Mouse (Mus musculus) left cerebral cortex, postnatal 25 days (tissue): ENCODE measurements around the gene Prr5l. TPM values are rescaled to one million over a fixed set of nuclear protein-coding genes. Genes with fewer than 3 reads are reported as not detected.

Source experiments
- DNase-seq, 2 experiments: peaks; one replicate each; pipeline ENCODE4 v3.0.0; 2022; ENCODE audit warnings: low spot score in 2 of 2, mixed read lengths in 1 of 2
- intact Hi-C: fragments of 180-260 bp; cut with DNase I; formaldehyde crosslinking; loops from one replicate; pipeline ENCODE4 v1.15.1; 2025
- total RNA-seq, 2 experiments: library from RNA; stranded (reverse); gene quantifications; 2 replicates each; pipeline ENCODE4 v1.2.3; 2021

The Prr5l gene
- total RNA-seq, 2 experiments from 2014 or later: 7.7 to 7.8 TPM

DNA sequence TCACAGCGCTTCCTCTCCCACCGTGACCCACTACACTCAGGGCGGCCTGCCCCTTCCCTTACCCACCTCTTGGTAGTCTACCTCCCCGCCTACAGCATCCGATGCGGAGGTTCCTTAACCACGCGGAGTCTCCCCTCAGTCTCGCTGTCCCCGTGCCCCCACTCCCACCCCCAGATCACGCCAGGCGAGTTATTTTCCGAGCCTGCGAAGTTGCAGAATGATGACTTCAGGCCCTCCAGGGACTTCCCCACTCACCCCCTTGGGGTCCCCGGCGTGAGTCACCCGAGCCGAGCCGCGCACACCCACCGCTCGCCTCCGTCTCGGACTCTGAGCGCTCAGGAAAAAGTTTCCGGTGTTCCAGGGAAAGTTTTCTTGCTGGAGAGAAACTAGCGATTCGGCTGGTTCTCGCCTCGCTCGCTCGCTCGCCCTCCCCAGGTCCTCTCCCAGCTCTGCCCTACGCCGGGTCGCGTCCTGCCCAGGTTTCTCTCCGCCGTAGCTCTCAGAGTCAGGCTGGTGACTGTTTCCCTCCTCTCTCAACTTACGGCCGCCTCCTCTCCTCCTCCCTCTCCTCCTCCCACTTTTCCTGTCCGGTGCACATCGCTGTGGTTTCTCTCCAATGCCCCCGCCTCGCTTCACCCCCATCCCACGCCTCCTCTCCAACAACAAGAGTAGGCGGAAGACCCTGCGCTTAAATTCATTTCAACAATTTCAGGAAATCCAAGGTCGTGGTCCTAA, 85.5 kb downstream of the Prr5l start:
- peak in 1 of 2 experiments; percentile 15 for DNase-seq
- intact Hi-C loops: loop anchor here (2.0 kb wide), 1 partner anchor 83 kb away; no protein-coding TSS in a partner anchor

DNA sequence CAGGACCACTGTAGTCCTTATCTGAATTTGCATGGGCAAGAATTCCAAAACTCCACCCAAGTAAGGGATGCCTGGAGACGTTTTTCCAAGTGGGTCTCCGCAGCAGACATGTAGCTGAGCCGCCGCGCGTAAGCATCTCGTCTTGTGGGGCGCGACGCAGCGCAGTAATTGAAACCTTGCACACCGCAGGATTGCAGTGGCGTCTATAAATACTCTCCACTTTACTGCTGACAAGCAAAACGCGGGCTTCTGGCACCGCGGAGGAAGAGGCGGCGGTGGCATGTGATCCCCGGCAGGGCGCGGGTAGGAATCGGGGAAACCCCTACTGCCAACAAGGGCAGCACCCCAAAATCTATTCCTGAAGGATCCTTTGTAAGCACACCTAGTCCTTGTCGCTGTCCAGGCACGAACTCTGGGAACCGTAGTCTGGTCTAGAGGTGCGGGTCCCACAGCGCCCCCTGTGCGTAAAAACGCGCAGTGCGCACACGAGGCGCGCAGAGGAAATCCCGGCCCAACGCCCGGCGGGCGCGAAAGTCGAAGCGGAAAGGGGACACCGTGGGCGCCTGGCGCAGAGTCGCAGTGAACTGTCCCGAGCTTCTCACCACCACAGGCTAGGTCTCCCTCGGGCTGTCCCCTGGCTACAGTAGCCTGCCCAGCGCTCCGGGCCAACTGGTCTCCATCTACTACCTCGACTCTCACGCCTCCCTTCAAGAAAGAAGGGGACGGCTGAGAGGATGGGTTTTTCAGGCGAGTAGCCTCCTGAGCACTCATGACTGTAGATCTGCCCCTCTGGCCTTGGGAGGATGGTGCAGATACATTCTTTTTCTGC, 86.3 kb downstream of the Prr5l start:
- DNase-seq: peak; percentile 45 to 60
- intact Hi-C loops: loop anchor here (2.0 kb wide), 1 partner anchor 82 kb away; no protein-coding TSS in a partner anchor

DNA sequence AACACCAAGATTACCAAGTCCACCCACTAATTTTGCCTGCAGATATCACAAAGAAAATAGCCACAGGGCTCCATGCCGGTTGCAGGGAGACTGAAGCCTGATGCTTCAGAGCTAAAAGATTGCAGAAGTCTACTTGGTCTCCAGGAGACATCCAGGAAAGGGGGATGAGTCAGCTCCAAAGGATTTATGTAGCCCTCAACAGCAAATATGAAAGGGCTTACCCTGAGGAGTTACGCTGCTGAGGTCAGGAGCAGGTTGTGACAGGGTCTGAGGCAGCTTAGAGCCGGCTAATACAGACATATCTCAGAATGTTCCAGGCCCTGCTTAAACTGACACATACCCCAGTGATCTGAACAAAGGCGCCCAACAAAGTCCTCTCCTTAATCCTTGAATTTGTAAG, 90.7 kb downstream of the Prr5l start:
- no peak for DNase-seq
- intact Hi-C loops: no loop called here

DNA sequence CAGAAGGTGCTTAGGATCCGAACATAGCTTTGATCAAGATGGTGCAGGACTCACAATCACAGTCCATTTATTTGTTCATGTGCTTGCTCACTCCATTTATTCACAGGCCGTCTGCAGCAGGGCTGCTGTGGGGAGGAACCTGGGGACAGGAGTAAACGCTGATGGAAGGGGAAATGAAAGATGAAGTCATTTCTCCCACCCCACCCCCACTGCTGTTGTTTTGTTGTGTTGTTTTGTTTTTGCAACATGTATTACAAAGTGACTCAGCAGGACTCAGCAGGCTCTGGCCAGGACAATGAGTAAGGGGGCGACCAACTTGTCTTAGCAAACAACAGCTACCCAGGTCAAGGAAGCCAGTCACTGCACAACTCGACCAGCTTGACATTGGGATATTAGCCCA, 99.6 kb downstream of the Prr5l start:
- DNase-seq: no peak
- intact Hi-C loops: no loop called here

DNA sequence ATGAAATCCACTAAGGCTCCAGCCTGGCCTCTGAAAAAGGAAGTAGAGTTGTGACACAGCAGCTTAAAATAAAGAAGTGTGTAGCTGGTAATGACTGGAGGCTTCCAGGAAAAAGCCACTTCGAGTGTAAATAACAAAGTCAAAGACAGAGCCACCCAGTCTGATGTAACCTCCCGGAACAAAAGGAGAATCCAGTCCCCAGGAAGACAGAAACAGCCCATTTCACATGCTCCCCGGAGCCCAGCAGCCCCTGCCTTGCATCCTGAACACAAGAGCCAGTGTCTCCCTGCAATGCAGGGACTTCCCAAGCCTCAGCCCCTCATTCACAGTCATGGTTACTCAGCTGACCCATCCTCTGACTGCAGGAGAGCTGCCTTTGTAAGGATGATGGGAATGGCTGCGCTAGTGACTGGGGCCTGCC, 101.5 kb downstream of the Prr5l start:
- DNase-seq: peak in 1 of 2 experiments; percentile 9
- intact Hi-C loops: no loop called here

DNA sequence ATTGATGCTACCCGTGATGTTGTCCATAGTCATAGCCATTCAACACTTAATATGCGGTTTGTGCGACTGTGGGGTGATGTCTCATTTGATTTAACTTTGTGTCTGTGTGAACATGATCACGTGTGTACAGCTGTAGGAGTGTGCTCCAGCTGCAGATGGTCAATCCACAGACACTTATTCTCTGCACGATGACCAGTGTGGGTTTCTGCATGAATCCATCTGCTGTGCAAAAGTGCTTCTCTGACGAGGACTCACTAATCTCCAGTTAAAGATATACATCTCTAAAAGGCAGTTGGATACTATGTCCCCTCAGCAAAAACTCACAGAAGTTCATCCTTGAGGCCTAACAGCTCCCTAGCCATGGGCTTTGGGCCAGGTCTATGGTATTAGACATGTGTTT, 104.7 kb downstream of the Prr5l start:
- no peak for DNase-seq
- intact Hi-C loops: no loop called here

DNA sequence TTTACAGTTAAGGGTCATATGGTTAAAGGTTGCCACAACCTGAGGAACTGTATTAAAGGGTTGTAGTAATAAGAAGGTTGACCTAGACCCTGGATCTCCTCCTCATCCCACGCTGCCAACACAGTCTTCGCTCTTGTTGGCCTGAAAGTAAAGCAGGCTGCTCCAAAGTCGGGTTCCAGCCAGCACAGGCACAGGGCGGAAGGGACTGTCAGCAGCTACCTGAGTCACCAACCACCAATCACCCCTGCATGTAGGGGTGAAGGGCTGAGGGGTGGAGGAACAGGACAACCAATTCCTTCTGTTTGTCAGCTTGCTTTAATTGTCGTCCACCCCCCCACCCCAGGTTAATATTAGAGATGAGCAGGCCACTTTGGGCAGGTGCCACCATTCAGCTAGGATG, 119.3 kb downstream of the Prr5l start:
- intact Hi-C loops: no loop called here
- no peak for DNase-seq

DNA sequence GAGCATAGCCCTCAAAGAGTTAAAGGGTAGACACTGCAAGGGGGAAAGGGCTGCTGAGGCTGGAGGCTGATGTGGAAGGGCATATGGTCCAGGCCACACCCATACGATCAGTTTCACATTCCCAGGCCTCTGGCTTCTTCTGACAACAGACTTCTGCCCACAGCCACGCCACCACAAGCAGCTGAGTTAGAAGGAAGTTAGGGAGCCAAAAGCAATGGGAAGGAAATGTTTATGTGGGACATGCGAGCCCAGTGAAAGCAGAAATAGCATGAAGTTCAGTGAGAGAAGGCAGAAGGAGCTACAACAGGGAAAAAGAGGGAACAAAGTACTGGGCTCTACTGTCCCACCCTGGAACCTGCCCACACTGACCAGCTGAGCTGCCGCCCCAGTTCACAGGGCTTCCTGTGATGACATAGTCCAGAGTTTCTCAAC, 119.9 kb downstream of the Prr5l start:
- DNase-seq: peak in 1 of 2 experiments; percentile 23
- intact Hi-C loops: no loop called here

DNA sequence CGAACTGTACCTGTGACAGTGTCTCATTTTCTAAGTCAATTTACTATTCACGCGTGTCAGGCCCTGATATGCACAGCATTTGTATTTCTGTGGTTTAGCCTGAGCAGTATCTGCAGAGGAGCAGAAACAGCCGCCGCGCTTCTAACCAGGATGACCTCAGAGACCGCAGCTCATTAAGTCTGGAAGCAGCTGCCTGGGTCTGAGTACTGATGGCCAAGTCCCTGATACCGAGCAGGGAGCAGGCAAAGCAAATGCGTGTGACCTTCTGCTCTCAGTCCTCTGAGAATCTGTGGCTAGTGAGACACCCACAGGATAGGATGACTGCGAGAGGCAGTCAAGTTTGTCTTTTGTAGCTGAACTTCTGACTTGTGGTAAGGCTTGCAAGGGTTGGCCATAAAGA, 120.4 kb downstream of the Prr5l start:
- intact Hi-C loops: no loop called here
- DNase-seq: no peak

DNA sequence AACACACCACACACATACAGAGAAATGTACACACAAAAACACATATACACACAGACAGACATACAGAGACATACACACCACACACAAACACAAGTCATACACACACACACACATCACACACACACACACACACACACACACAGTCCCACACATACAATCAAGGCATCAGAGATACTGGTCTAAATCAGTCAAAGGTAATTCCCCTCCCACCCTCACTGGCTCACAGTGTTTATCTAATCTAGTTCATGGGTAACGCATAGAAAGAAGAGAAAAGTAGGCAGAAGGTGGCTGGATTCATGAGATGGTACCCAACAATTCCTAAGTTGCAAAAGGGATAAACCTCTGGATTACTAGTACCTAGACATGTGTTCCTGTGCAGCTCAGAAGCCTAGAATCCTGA, 120.9 kb downstream of the Prr5l start:
- intact Hi-C loops: no loop called here
- no peak for DNase-seq

DNA sequence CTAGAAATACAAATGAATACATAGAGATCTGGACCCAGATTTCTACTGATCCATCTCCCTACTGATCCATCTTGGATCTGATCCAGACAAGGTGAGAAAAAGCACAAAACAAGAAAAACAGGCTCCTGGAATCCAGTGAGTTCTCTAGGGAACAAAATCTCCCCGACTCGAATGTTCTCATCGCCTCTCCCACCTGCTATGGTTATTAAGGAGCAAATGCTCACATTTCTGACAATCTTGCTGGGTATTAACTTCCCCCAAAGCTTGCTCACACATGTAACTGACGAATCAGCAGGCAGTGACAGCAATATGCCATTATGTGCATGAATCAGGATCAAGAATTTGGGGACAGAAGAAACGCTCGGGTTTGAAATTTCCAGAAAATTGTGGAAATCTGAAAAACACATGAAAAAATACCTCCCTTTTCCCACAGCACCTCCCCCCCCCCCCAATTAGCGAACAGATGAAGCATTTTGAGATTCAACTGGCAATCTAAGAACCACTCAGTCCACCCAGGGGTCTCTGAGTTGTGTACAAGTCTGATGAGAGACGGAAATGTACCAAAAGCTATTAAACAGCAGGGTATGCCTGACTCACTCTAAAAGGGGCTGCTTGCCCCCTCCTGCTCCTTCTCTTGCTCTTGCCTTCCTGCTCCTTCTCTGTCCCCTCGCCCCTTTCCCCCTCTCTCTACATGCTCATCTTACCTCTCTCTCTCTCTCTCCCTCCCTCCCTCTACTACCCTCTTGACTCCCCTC, 123.1 kb downstream of the Prr5l start:
- intact Hi-C loops: no loop called here
- DNase-seq: peak in 1 of 2 experiments; percentile 18

DNA sequence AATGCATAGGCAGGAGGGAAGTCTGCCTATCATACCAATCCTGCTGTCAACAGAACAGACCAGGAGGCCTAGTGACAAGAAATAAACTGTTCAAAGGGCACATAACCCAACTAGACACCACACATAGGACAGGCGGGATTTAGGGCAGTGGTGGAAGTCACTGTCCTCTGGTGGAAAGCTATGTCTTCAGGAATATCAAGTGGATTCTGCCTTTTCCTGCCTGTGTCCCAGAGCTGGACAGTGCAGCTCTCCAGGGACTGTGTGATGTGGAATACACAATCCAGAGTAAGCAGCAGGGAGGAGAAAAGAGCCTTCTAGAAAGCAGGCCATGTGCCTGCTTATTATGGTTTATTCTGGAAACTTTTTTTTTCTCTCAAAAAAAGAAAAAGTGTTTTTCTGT, 125.0 kb downstream of the Prr5l start:
- intact Hi-C loops: no loop called here
- no peak for DNase-seq

DNA sequence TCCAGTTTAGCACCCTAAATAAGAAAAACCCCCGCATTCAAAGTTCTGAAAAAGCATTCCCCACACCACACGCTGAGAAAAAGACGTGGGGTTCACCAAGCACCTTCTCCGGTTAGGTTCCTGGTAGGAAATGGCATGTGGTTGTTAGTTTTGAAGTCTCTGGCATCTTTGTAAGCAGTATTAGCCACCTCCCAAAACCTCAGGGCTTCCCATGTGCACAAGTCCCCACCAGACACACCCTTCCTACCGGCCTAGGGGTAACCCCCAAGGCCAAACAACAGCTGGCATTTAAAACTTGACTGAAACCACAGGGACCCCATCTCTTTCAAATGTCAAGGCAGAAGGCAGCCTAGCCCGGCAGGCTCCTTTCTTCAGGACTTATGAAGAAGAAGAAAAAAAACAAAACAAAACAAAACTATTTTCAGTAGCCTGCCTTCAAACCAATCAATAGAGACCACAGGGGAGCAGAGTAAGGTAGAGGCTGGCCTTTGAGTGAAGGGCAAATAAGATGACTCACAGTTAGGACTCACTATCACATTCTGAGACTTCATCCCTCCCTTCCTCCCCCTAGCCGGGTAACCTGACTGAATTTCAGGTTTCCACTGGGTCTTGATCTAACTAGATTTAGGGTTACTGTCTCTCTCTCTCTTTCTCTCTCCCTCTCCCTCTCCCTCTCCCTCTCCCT, 126.6 kb downstream of the Prr5l start:
- intact Hi-C loops: no loop called here
- DNase-seq: no peak

DNA sequence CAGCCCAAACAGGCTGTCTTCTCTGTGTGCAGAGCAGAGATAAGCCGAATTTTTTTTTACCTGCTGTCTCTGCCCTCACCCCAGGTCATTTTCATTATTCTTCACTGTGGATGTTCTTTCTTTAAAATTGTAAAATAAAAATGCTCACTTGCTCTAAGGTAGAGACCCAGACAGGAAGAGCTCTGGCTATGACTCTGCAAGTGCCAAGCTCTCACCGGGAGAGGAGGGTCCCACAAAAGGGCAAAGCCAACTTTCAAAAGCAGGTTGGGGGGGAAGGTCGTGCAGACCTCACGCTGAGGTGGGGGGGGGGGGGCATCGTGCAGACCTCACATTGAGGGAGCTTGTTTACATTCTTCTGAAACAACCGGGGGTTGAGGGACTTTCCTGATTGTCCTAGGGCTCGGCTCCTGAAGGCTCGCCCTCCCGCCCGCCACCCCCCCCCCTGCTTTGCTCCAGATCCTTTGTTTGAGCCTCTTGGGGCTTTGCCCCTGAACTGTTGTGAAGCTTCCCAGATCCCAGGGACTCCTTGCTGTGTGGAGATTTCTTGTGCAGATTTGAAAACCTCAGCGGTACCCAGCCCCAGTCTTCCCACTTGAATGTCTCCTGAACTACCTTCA, 127.8 kb downstream of the Prr5l start:
- DNase-seq: no peak
- intact Hi-C loops: no loop called here

DNA sequence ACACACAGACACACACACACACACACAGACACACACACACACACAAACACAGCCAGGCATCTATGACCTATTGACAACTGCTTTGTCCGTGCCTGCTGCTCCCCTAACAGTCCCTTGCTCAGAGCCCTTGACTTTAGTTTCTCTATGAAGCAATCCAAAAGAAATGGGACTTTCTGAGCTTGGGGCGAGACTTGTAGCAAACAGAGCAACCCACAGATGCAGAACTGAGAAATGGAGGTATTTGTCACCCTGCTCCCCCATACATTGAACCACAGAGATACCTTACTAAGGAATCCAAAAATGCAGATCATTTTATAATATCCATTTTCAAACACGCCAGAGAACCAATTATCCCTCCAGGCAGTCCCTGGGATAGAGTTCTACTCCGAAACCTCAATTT, 128.4 kb downstream of the Prr5l start:
- intact Hi-C loops: no loop called here
- DNase-seq: no peak

DNA sequence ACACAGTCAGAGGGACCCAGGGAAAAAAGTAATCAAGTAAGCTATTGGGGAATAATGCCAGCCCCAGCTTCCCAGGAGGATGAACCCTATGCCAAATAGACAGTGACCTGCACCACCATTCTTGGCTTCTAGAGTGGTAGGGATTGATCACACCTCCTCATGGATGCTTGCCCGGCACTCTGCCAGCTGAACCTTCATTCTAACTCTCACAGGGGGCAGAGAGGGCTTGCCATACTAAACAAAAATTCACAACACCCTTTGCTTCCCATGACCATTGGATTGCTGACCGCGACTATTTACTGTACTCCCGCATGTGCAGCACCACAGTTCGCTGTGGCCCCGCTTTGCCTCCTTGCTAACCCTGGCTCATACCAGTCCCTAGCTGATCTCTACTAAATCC, 129.8 kb downstream of the Prr5l start:
- no peak for DNase-seq
- intact Hi-C loops: no loop called here

DNA sequence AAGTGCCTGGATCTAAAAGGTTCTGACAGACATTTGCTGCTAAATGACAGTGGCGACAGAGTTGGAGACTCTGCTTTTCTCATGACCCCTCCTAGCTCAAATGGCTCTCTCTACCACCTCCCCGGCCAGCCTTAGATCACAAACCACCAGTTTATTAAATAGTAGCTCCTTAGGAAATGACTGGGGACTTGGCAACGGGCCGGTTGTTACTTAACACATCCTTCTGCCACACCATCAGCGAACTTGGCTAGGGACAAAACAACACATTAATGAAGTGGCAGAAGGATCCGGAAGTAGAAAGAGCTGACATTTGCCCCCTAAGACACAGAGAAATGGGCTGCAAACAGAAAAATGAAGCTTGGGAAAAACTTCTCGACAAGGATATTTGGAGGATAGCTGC, 130.4 kb downstream of the Prr5l start:
- no peak for DNase-seq

DNA sequence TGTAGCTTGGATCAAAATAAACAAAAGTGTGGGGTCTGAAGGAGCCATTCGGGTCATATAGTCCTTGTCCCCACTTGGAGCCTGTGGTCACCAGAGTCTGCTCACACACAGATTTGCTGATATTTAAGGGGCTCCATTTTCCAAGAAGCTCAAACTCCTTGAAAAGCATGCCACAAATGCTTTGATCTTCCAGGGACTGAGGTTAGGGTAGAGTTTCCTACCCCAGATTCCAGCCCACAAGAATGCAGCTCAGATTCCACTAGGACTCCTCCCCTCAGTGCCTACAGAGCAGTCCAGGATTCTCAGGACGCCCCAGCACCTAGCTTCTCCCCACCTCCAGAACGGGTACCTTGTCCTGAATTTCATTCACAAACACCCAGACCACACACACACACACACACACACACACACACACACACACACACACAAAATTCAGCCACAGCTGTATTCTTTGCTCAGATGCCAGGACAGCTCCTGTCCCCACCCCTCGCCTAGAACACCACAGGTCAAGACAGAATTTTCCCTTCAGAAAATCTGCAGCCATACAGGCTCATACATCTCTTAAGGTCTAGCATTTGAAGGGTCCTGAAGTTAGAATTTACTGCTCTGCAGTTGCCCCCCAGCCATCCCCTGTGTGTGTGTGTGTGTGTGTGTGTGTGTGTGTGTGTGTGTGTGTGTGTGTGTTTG, 131.4 kb downstream of the Prr5l start:
- no peak for DNase-seq
- intact Hi-C loops: no loop called here

More for the DNA sequence above, 130.4 kb downstream of the Prr5l start:
- intact Hi-C loops: no loop called here

DNA sequence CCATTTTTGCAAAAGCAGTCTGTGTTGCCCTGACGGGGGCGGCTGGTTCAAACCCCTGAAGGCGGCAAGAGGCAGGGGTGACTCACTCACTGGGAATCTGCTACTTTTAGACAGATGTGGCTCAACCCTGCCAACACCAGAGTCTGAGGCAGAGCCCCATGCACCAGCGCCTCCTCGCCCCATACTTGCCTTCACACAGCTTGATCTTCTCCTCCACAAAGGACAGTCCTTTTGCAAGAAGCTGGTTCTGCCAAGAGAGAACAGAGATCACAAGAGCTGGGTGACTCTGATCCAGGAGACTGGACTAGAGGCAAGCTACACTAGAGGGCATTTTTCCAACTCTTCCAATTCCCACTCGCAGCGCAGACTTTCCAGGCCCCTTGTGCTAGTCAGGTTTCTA, 136.3 kb downstream of the Prr5l start:
- DNase-seq: no peak
- intact Hi-C loops: no loop called here
